Mouse (Mus musculus) cerebellum, postnatal 4 days (tissue): ENCODE measurements around the gene Gja4.

Experiments used
- DNase-seq, 2 experiments: peaks; one replicate each; pipeline ENCODE4 v3.0.0; 2022; ENCODE audit warnings: low spot score in 2 of 2, mixed read lengths in 1 of 2

Gene Gja4

DNA sequence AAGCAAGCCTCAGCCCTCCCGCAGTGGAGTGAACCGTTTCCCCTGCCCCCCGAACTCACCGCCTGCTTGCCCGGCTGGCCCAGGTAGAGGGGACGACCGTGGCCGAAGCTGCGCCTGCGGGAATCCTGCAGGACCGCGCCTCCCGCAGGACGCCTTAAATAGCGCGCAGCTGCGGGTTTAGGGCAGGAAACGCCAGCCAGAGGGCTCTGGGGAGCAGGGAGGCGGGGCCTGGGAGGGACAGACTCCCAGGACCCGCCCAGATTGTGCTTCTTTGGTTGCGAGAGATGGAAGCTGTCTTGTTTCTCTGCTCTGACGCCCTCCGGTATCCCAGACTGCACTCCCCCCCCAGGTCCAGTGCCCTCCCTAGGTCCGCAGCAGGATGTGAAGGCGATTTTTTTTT is at the start of gene Gja4:
Gja4 (minus strand) TSS at position 179 of the 400 bp plus-strand sequence.
- DNase-seq = peak; percentile 49 to 61

DNA sequence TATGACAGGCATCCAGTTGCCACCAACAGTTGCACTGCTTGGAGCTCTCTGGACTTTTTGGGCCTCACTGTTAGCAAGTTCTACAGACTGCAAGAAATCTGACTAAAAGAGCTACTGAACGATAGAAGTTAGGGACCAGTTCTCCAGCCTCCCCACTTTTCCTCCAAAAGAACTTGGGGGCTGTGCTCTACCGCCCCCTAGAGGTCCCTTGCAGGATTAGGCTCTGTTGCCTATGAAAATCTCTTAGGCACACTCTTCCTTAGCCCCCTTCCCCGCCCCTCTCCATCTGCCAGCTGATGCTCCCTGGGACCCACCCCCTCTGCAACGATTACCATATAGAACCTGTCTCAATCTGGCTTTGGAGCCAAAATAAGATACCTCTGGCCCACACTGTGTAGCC is 49.5 kb upstream of the Gja4 start:
- DNase-seq = no peak

DNA sequence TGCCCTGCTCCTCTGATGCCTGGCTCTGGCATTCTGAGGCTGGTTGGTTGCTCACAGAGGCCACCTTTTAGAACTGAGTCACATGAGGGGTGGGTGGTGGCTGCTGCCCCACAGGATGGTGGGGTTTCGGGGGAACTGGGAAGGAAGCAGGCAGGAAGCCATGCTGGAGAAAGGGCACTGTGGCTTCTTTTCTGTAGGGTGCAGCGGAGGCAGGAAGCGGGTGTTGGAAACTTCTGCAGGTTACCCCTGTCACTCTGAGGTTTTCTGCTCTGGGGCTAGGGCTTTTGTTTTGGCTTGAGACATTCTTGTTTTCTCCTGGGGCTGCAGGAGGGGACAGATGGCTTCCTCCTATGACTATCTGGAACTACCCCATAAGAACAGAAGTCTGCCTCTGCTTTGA is 48.7 kb upstream of the Gja4 start:
- no peak for DNase-seq

DNA sequence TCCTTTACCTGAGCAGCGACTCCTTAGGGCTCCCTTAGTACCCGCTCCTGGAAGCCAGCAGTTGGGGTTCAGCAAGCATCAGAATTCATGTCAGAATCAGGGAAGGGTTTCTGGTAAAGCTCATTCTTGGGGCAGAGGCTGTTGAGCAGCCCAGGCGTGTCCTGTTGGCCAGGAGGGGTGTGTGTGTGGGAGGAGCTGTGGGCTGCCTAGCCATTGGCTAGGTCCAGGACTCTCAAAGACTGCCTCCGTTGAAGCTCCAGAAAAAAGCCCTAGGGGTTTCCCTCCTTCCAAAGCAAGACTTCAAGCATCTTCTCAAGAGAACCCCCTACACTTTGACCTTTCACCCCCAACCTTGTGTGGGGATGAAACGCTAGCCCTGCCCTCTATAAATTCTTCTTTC is 44.2 kb upstream of the Gja4 start, which contains the start of gene Gjb5:
Gjb5 (minus strand) TSS at position 164 of the 400 bp plus-strand sequence.
- DNase-seq = no peak

DNA sequence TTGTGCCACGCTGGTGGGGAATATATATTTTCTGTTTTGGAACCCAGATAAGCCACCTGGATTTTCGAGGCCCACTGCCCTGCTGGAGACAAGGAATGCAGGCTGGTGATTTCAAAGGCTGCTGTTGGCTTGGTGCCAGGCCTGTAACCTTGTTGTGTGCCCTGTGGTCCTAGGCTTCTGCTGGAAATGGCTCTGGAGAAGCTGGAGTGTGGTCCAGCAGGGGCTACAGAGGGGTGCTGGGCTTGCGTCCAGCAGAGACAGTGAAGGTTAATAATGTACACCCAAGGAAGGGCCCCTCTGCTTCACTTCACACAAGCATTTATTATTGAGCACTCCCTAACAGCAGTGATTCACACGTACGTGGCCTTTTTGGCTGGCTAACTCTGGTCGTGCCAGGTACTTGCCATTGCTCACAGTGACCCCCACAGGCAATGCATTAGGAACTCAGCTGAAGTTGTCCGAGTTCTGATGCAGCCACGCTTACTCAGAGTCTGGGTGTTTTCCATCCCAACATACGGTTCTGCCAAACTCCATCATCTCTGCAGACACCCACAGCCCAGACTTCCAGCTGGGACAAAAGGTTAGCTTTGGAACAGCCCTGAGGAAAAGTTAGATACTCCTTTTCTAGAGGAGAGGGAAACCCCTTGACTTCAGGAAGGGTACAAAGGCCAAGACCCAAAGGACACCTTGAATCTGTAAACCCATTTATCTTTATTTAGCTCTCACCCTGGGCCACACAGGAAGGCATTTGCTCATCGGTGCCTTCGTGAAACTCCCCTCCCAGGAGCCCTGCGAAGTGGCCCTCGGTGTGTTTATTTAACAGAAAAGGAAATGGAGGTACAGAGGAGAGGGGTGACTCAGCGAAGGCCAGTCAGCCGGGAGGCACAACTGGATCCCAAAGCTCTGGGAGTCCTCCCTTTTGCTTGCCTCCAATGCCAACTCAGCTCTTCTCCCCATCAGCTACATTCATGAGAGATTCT is 41.0 kb upstream of the Gja4 start:
- no peak for DNase-seq

DNA sequence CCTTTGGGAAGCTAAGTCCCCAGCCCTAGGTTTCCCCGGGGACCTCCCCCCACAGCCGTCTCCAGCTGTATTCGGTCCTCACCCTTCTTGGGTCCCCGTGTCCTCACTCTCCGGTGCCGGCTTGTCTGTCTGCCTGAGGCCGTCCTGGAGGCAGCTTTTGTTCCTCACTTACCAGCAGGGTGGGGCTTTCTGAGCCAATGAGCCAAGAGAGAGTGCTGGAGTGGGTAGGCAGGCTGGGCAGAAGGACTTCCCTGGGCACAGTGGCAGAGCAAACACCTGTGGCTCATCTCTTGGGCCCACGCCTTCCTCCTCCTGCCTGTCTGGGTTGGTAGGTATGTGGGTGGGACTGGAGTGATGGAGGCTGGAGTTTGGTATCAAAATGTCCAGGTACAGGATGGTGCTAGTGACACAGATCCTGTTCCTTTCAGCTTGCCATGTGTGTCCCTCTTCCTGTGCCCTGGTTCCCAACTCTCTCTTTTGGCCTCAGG is 40.2 kb upstream of the Gja4 start, which contains the start of gene Gjb4:
Gjb4 (minus strand) TSS at position 131 of the 488 bp plus-strand sequence.
- no peak for DNase-seq

DNA sequence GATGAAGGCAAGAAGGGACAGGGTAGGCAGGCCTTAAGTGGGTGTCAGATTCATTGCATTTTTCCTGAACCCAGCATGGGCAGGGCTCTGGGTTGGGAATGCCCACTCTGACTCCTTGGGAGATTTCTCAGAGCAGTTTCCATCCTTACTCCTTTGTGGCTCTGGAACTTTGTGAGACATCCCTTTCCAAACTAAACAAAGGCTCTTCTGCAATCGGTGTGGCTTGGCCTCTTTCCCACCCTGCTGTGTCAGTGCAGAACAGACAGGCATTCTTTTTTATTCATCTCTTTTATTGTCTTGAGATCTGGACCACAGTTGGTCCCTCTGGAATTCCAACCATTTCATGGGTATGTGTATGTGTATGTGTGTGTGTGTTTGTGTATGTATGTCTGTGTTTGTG is 38.8 kb upstream of the Gja4 start:
- no peak for DNase-seq

DNA sequence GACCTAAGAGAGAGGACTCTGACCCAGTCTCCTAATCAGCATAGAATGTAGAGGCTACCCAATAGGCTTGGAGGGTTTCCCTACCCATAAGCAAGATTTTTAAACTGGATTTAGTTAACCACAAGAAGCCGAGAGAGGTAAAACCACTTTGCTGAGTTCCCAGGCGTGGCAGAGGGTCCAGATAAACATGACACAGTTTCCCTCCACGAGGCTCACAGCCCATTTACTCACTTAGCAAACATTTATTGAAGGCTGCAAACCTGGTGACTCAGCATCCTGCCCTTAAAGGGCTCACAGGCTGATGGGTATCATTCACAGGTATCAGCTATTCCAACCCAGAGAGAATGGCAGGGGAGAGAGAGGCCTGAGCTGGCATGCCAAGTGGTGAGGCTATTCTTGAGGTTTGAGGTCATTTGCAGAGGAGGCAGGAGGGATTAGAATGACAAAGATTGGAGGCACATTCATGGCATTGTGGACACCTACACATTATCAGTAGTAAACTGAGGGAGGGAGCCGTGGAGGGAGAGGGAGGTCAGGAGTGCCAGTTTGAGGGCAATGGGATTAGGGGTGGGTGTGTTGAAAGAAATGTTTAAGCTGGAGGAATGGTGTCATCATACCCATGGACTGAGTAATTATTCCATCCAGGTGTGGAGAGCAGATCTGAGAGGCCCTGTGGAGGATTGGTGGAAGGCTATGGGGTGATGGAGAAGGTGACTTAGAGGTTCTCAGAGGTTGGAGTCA is 35.9 kb upstream of the Gja4 start:
- no peak for DNase-seq

DNA sequence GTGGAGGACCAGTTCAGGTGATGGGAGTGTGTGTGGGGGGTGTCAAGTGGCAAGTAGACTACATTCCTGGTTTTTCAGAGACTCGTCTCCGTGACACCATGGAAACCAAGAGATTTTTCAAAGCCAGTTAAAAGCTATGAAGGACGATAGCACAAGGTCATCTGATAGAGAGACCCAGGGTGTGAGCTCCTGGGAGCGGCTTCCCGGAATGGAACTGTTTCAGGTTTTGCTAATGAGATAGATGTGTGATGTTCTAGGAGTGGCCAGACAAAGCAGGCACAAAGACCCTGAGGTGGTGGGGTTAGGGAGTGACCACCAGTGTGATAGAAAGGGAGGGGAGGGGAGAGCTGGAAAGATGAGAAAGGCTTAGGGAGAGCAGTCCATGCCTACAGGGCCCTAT is 31.2 kb upstream of the Gja4 start:
- DNase-seq = no peak

DNA sequence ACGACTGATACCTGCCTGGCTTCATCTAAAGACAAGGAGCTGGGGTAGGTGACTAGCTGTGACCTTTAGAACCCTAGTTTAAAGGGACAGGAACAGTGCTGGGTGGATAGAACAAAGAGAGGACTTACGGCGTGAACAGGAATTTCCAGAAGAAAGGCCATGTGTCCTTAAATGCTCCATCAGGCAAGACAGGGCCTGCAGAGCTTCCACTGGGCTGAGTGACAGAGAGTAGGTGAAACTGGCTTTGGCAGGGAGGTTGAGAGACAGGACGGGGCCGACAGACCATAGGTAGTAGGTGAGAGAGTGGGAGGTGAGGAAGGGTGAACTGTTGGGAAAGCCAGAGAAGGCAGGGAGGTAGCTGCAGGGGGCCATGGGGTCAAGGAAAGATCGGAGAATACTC is 27.5 kb upstream of the Gja4 start:
- no peak for DNase-seq

DNA sequence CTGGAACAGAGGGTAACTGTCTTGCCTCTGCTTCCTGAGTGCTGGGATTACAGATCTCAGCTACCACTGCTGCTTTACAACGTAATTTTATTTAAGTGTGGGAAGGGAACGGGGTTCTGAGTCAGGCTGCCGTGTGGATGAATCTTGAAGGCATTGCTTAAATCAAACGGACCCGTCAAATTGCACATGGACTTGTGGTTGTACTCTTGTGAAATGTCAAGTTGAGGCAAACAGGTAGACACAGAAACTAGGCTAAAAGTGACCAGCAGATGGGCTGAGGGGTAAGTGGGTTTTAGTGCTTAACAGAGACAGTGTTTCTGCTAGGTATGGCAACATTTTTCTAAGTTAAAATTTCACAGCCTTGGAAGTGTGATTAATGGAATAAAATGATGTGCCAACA is 23.8 kb upstream of the Gja4 start:
- no peak for DNase-seq

DNA sequence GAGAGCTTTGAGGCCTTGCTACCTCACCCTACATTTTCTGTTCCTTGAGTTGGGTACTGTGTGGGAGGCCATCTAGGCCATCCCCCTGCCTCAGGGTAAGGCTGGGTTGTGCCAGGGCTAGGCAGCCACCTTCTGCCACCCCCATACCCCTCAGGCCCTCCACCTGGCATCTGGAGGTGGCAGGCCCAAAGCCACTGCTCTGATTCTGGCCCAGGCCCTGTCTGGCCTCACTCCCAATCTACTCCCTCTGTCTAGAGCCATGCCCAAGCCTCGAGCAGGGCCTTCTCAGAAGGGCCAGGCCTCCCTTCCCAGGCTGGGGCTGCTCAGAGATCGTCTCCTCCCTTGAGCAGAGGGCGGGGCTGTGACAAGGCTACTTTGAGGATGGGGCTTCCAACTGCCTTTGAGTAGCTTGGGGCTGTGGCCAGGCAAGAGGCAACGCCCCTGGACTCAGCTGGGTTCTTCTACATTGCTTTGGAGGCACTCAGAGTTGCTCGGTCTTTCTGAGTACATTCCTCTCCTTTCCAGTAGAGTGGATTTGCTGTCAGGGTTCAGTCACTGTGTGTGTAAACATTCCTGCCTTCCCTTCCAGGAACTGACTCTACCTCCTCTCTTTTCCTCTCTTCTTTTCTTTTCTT is 21.1 kb upstream of the Gja4 start:
- peak in 1 of 2 experiments; percentile 3 for DNase-seq

DNA sequence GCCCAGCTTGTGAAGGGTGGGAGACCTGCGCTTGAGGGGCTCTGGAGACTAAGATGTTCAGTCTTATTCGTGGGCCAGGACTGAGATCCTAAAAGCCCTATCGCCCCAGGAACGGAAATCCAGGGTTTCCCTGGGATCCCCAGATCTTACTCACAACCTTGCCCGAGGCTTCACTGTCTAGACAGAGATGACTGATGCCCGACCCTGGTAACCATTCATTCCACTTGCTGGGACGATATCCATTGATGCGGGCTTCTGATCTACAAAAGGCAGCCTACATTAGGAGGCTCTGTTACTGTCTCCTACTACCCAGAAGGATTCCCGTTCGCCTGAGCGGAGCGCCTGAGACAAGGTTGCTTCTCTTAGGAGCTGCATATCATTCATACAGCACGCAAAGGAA is 17.3 kb upstream of the Gja4 start:
- DNase-seq = no peak

DNA sequence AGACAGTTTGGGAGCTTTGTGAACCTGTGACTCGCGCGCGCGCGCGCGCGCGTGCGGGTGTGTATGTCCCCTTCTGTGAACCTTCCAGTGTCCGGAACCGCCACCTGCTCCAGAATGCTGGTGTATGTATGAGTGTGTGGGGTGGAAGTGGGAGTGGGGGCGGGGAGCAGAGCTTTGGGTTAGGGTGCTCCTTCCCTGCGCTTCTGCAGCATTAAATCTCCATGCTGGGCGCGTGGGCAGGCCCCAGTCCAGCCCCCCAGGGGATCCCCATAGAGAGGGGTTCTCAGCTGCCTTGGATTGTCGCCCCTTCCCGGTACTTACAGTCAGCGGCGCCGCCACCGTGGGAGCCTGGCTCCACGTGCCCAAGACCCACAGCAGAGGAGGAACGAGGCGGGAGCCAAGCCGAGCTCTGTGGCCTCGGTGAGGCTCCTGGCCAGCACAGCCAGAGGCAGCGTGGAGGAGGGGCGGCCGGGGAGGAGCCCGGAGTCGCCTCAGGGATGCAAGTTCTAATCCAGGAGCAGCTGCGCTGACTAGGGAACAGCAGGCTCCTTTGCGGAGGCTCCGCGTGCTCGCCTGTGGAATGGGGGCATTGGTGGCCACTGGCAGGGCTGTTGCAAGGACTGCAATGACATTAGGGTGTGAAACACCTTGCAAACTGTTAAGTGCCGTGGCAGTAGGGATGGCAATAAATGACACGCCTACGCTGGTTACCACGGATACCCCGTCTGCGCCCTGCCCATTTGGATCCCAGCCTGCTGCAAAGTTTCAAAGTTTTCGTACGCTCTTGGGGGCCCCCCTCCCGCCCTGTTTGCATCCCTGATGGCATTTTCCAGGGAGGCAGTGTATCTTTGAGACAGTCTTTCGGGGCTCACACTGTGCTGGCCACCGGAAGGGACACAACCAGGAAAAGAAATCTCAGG is 16.6 kb upstream of the Gja4 start, which contains the start of gene Gjb3:
Gjb3 (minus strand) TSS at position 664 of the 920 bp plus-strand sequence.
- no peak for DNase-seq

DNA sequence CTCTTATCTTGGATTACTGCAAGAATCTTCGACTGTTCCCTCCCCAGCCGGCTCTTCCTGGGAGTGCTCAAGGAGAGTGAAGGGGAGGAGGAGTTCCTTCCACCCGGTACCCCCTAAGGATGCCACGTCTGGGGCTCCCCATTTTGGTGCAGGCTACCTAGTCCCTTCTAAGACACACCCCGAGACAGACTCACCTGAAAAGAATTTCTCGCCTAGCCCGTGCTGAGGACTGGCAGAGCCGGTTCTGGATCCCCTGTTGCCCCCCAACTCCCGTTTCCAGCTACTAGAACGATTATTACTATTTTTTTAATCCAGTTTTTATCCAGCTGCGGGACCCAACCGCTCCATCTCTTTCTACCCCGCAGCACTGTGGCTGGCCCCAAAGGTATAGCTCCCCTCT is 15.9 kb upstream of the Gja4 start:
- no peak for DNase-seq

DNA sequence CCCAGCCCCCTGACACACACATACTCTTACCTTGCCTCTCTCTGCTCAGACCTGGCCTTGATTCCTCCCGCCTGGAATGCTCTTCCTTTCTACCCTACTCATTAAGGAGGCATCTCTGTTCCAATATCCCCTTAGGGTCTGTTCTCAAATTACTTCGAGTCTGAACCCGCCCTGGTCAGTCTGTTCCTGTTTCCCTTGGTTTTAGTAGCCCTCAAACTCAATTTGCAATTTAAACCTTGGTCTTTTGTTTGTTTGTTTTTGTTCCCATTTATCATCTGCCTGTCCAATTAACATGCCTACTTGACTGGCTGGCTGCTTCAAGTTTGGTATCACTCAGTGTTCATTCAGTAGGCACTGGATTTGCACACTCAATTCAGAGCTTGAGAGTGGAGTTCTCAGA is 15.2 kb upstream of the Gja4 start:
- no peak for DNase-seq

DNA sequence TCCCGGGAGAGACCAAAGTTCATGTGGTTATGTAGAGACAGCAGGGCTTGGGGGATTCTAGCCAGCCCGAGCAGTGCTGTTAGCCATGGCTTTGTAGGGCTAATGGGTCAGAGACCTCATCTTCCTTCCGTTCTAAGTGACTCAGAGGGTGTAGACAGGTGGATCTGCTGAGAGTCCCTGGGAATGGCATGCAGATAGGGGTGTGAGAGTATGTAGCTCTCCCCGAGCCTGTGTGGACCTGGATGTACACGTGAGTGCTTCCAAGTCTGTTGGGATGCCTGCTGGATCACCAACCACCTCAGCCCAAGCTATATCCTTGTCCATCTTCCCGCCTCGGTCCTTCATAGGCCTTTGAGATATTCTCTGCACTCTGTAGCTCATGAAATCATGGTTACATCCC is 14.5 kb upstream of the Gja4 start:
- DNase-seq = no peak

DNA sequence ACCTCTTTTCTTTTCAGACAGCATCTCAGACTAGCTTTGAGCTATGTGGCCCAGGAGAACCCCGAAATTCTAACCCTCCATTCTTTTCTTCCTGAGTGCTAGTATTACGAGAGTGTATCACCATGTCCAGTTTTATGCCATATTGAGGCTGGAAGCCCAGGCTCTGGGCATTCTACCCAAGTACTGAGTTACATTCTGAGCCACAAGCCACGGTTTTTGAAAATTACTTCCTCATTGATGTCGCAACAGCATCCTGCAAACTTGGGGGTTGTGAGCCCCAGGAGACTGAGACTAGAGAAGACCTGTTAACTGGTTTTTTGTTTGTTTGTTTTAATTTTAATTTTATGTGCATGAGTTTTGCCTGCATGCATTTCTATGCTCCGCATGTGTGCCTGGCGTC is 13.9 kb upstream of the Gja4 start:
- no peak for DNase-seq

DNA sequence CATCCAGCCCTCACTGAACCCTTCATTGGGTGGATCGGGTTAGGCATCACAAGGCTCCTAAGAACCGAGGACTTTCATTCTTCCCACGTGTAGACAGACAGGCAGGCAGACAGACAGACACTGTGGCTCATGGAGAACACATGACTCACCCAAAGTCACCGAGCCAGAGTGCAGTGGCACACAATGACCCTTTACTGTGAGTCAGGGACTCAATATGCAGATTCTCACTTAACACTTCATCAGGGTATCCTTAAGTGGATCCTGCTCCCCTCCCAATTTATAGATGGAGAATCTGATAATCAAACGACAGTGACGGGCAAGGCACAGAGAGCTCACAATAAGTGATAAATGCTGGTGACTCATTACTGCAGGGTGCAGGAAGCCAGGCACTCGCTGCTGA is 13.4 kb upstream of the Gja4 start:
- no peak for DNase-seq

DNA sequence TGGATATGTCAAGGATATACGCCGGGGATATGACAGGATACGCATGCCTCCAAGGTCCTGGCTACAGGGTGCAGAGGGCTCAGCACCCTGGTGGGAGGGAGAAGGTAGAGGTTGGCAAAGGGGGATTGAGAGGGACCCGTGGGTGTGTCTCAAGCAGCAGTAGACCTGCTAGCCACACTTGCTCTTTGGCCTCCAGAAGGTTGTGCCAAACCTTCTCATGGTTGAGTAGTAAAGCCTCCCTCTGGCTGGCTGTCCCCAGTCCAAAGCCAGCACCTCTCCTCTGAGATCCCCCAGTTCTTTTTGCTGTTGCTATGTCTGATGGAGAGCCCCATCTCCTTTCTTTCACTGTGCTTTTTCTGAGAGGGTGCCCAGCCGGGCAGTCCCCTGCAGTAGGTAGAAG is 11.4 kb upstream of the Gja4 start:
- DNase-seq = no peak

DNA sequence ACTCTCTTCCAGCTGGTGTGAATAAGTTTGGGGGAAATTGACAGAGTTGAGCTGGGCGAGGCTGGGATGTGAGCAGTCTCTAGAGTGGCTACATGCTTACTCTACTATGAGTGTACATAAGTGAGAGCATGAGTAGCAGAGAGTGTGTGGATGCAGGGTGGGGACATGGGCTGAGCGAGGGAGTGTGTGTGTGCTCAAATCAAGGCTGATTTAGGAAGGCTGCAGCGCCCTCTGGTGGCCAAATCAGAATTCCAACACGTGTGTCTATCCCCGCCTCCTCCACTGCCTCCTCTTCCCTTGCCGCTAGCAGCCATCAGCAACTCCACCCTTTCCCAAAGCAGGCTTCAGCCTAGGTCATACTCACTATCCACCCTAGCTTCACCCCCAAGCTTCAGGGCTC is 10.9 kb upstream of the Gja4 start:
- peak; percentile 76 to 85 for DNase-seq
